Mouse (Mus musculus) cortical plate, adult 2 months (tissue): Measurements from ENCODE around the gene Spns2. TPM values are rescaled to one million over a fixed set of nuclear protein-coding genes. Genes with fewer than 3 reads are reported as not detected.

Experiments used
- H3K27ac ChIP-seq: fragments of 200-500 bp; 2 replicates; pipeline ENCODE4 v1.5.1; 2012; ENCODE audit warnings: low read length, control low read depth, inconsistent platforms; ENCODE audit not compliant: insufficient read depth
- H3K4me1 ChIP-seq: fragments of 200-500 bp; 2 replicates; pipeline ENCODE4 v1.6.1; 2011; ENCODE audit warnings: low read length; ENCODE audit not compliant: control insufficient read depth, insufficient read depth
- H3K4me3 ChIP-seq: fragments of 200-500 bp; 2 replicates; pipeline ENCODE4 v1.5.1; 2011; ENCODE audit warnings: mild to moderate bottlenecking, low read length, control low read depth; ENCODE audit not compliant: insufficient read depth
- CTCF ChIP-seq: fragments of 200-500 bp; IDR thresholded peaks from 2 replicates; pipeline ENCODE4 v1.5.1; 2011; ENCODE audit warnings: mild to moderate bottlenecking, control low read depth, low read length; ENCODE audit not compliant: insufficient read depth; ENCODE audit errors: extremely low read depth
- POLR2A ChIP-seq: fragments of 200-500 bp; IDR thresholded peaks from 2 replicates; pipeline ENCODE4 v1.6.1; 2011; ENCODE audit warnings: mild to moderate bottlenecking, low read length, control low read depth; ENCODE audit not compliant: insufficient read depth; ENCODE audit errors: extremely low read depth
- polyA plus RNA-seq: library from polyadenylated mRNA; depleted of rRNA; stranded (reverse); fragments of >200 nt; gene quantifications from 2 replicates; pipeline ENCODE4 v1.2.3, GENCODE M21; 2012

Gene Spns2
- polyA plus RNA-seq, 1 experiment, result 45.2 TPM

- Histone ChIP-seq H3K4me1 (peaks cover 10% of the 10 kb centered on the region), H3K27ac (no peak overlapping the region), H3K4me3 (no peak overlapping the region)
- no peak for TF ChIP-seq CTCF
- TF ChIP-seq POLR2A, result no peak
Measured at GRCm38 (mm10) chr11:72522616-72523041, 32.9 kb upstream of the Spns2 start.

GRCm38 (mm10) chr11:72521598-72522541 lies 32.2 kb upstream of the Spns2 start:
- H3K4me3 ChIP-seq, result no peak overlapping the region
- H3K4me1 ChIP-seq, result peaks cover 10% of the 10 kb centered on the region
- TF ChIP-seq POLR2A (no peak), CTCF (no peak)
- no peak overlapping the region for H3K27ac ChIP-seq

- no peak for TF ChIP-seq CTCF
- TF ChIP-seq POLR2A, result no peak
- no peak overlapping the region for H3K4me3 ChIP-seq
- H3K27ac ChIP-seq, result no peak overlapping the region
- peaks cover 7% of the 10 kb centered on the region for H3K4me1 ChIP-seq
Measured at GRCm38 (mm10) chr11:72519895-72520294, 30.2 kb upstream of the Spns2 start.

- Histone ChIP-seq H3K4me3 (no peak overlapping the region), H3K27ac (no peak overlapping the region), H3K4me1 (peaks cover 7% of the 10 kb centered on the region)
- no peak for TF ChIP-seq POLR2A
Measured at GRCm38 (mm10) chr11:72519189-72519588, 29.5 kb upstream of the Spns2 start.

GRCm38 (mm10) chr11:72518449-72518848 lies 28.7 kb upstream of the Spns2 start:
- Histone ChIP-seq H3K4me1 (peaks cover 7% of the 10 kb centered on the region), H3K27ac (no peak overlapping the region), H3K4me3 (no peak overlapping the region)
- TF ChIP-seq CTCF (no peak), POLR2A (no peak)

- H3K27ac ChIP-seq, result no peak overlapping the region
- no peak for TF ChIP-seq CTCF
- no peak for TF ChIP-seq POLR2A
Measured at GRCm38 (mm10) chr11:72514967-72515366, 25.3 kb upstream of the Spns2 start.

GRCm38 (mm10) chr11:72508651-72509050 lies 18.9 kb upstream of the Spns2 start:
- Histone ChIP-seq H3K4me1 (no peaks in the 10 kb centered on the region), H3K27ac (no peak overlapping the region), H3K4me3 (no peak overlapping the region)
- TF ChIP-seq POLR2A, result no peak
- TF ChIP-seq CTCF, result no peak

More at GRCm38 (mm10) chr11:72514967-72515366, 25.3 kb upstream of the Spns2 start:
- Histone ChIP-seq H3K4me1 (no peaks in the 10 kb centered on the region), H3K4me3 (no peak overlapping the region)

GRCm38 (mm10) chr11:72507651-72508050 lies 17.9 kb upstream of the Spns2 start:
- Histone ChIP-seq H3K4me3 (no peak overlapping the region), H3K4me1 (peaks cover 2% of the 10 kb centered on the region; the same call in 1 of the 2 replicates), H3K27ac (no peak overlapping the region)
- TF ChIP-seq CTCF (no peak), POLR2A (no peak)

- TF ChIP-seq CTCF (no peak), POLR2A (no peak)
- no peak overlapping the region for H3K4me3 ChIP-seq
- no peak overlapping the region for H3K27ac ChIP-seq
- peaks cover 6% of the 10 kb centered on the region for H3K4me1 ChIP-seq
Measured at GRCm38 (mm10) chr11:72504016-72504797, 14.5 kb upstream of the Spns2 start.
